Mouse (Mus musculus): ENCODE measurements around the gene Ppfia4.
A peak's percentile ranks its signal among the peaks of the same experiment; 100 is the strongest.

Gene Ppfia4

GRCm38 (mm10) chr1:134304940-134305339 is 27.8 kb downstream of the Ppfia4 start:
- no peak for DNase-seq (ENCODE audit: extremely low read depth, low read depth)

- DNase-seq (ENCODE audit: extremely low read depth, low read depth): peak; percentile 84
Observed at GRCm38 (mm10) chr1:134302568-134303238, 30.0 kb downstream of the Ppfia4 start.

DNA sequence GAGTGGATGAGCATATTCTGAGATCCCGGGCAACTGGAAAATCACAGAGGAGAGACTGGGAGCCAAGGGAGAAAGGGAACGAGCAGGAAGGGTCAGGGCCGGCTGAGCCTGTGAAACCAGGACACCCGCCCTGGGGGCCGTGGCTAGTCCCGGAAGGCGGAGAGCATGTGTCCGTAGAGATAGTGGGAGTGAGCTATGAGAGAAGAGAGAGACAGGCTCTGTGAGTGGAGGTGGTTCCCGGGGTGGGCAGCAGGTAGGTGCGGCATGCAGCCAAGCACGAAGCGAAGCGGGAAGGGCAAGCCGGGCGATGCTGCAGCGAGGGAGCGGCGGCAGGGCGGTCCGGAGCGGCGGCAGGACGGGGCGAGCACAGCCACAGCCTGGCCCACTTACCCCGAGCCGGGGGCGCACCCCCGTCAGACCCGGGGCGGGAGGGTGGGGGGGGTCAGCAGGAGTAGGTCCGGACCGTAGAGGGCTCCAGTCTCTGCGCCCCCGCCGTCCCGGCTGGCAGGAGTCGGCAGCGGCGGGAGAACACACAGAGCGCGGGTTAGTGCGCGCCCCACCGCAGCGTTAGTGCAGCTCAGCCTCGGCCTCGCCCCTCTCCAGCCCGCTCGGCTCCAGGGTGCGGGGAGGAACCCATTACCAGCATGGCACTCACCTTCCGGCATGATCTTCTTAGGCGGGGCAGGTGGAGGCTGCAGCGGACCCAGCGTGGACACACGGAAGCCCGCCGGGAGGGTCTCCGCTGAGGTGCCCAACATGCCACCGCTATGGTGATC is 33.9 kb downstream of the Ppfia4 start:
- no peak for DNase-seq (ENCODE audit: extremely low read depth, low read depth)

GRCm38 (mm10) chr1:134297265-134297664 is 35.5 kb downstream of the Ppfia4 start:
- no peak for DNase-seq (ENCODE audit: extremely low read depth, low read depth)

DNA sequence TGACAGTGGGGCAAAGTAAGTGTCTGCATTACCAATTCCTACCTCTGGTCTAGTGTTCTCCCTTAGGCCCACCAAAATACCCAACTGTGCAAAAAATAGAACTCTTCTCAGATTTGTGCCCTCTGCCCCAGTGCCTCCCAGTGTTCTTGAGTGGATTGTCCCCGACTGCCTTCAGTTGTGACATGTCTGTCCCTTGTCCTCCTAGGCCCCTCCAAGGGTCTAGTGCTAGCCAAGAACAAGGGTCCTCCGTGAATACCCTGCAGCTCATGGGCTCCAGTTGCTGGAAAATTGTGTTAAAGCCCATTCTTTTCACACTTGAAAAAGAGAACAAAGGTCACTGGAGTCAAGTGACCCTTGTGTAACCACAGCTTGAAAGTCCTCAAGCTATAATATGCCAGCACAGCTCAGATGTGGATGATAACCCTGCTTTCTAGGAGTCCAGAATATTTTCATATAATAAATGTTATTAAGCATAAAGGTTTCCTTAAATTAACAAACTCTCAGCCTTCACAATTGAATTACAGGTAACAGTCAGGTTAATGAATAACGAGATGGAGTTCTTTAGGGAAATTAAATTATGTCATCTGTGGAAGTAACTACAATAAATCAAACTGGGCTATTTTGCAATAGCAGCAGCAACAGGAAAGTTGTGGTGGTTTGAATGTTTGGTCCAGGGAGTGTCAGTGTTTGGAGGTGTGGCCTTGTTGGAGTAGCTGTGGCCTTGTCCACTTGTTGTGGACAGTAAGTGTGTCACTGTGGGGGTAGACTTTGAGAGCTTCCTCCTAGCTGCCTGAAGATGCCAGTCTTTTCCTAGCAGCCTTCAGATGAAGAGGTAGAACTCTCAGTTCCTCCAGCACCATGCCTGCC is 38.8 kb downstream of the Ppfia4 start:
- DNase-seq (ENCODE audit: extremely low read depth, low read depth): no peak

- DNase-seq (ENCODE audit: extremely low read depth, low read depth): no peak
Observed at GRCm38 (mm10) chr1:134293276-134293675, 39.5 kb downstream of the Ppfia4 start.

GRCm38 (mm10) chr1:134292601-134293000 is 40.1 kb downstream of the Ppfia4 start:
- no peak for DNase-seq (ENCODE audit: extremely low read depth, low read depth)

- no peak for DNase-seq (ENCODE audit: extremely low read depth, low read depth)
Observed at GRCm38 (mm10) chr1:134292073-134292472, 40.7 kb downstream of the Ppfia4 start.

DNA sequence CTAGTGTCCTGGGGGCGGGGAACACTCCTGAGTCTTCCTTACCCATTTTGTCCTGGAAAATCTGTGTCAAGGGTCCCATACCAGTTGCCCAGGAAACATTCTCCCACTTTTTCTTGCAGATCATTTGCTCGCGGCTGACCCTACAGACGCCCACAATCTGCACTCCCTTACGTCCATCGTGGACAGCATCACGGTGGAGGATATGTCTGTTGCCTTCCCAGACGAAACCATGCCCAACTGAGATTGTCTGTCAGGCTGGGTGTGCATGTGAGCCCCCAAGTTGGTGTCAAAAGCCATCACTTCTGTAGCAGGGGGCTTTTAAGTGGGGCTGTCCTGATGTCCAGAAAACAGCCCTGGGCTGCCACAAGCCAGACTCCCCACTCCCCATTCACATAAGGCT is 41.2 kb downstream of the Ppfia4 start:
- no peak for DNase-seq (ENCODE audit: extremely low read depth, low read depth)

DNA sequence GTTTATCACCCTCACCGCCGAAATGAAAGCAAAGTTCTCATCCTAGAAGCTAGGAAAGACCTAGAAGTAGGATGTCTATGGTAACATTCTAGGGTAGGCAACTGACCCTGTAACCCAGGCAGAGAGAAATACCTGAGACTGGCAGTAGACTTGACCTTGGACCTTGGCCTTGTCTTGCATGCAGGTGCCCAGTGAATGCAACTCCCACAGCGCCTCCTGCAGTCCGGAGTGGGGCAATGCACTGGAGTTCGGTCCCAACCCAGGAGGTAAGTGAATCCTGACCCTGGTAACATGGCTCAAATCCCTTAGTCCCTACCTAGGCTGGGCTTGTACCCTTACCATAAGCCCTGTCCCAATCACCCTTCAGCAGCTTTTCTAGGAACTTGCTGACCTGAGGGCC is 41.8 kb downstream of the Ppfia4 start:
- DNase-seq (ENCODE audit: extremely low read depth, low read depth): no peak

- no peak for DNase-seq (ENCODE audit: extremely low read depth, low read depth)
Observed at GRCm38 (mm10) chr1:134290300-134290699, 42.4 kb downstream of the Ppfia4 start.

GRCm38 (mm10) chr1:134289598-134290099 is 43.1 kb downstream of the Ppfia4 start, which contains the start of gene Myog:
Gene Myog (plus strand): TSS chr1:134289989.
- no peak for DNase-seq (ENCODE audit: extremely low read depth, low read depth)

GRCm38 (mm10) chr1:134288239-134288638 is 44.5 kb downstream of the Ppfia4 start:
- DNase-seq (ENCODE audit: extremely low read depth, low read depth): no peak

GRCm38 (mm10) chr1:134285458-134286120 is 47.1 kb downstream of the Ppfia4 start:
- DNase-seq (ENCODE audit: extremely low read depth, low read depth): no peak

DNA sequence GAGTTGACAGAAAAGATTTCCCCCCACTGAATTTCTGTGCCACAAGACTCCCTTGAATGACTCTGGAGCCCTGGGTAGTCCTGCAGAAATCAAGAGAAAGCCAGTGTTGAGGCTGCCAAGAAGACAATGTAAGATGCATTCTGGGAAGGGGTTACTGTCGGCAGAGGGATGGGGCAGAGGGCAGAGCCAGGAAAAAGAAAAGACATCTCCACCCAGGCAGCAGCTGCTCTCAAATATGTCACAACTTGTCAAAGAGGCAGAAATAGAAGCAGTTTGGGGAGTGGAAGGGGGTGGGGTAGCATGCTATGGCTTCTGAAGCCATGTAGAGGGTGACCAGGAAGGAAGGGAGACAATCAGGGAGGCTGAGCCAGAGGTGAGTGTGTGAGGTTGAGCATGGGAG is 49.6 kb downstream of the Ppfia4 start:
- no peak for DNase-seq (ENCODE audit: extremely low read depth, low read depth)

GRCm38 (mm10) chr1:134282342-134282741 is 50.4 kb downstream of the Ppfia4 start:
- DNase-seq (ENCODE audit: extremely low read depth, low read depth): peak; percentile 68

- DNase-seq (ENCODE audit: extremely low read depth, low read depth): no peak
Observed at GRCm38 (mm10) chr1:134281563-134281962, 51.2 kb downstream of the Ppfia4 start.

- no peak for DNase-seq (ENCODE audit: extremely low read depth, low read depth)
Observed at GRCm38 (mm10) chr1:134280174-134280573, 52.6 kb downstream of the Ppfia4 start.

GRCm38 (mm10) chr1:134276823-134277222 is 55.9 kb downstream of the Ppfia4 start:
- no peak for DNase-seq (ENCODE audit: extremely low read depth, low read depth)

- no peak for DNase-seq (ENCODE audit: extremely low read depth, low read depth)
Observed at GRCm38 (mm10) chr1:134275616-134276464, 56.9 kb downstream of the Ppfia4 start.

All from MEL-GATA-1-ER (cell line).